42 mouse cellular contexts compared by ENCODE assay signal in the genomic region with DNA sequence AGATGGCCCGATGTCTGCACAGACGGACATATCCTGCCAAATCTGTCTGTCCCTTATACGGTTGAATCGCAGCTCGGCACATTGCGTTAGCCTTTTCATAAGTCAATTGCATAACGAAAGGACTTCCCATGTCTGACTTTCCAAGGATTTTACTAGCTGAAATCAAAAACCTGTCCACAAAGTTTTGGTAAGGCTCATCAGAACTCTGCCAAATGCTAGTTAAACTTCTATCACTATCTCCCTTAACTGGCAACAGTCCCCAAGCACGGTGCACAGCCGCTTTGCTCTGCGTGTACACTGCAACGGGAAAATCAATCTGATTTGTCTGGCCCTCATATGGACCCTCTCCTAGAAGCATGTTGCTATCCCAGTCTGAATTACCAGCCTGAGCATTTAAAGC. TPM values are rescaled to one million over a fixed set of nuclear protein-coding genes. Genes with fewer than 3 reads are reported as not detected.
"Had no signal": no experiment of that assay in that cellular context is flagged by ENCODE, and none has a peak within 500 bp of the region (broad histone marks: within the 10 kb centered on the region; RNA-seq: fewer than 3 reads in every experiment).

No protein-coding gene starts in this region.

RNA-seq across cellular contexts. Expression of a gene that starts 28.4 kb away (rescaled TPM):
- total RNA-seq: heart, adult 18-20 months; heart, adult 2 months; heart, adult 8-10 months; heart, postnatal 10 days; heart, postnatal 14 days; heart, postnatal 25 days; heart, postnatal 36 days; heart, postnatal 4 days; hematopoietic stem cell, adult 5-6 weeks; hindbrain, postnatal 0 days; layer of hippocampus, adult 18-20 months; layer of hippocampus, adult 2 months; layer of hippocampus, adult 8-10 months; layer of hippocampus, postnatal 10 days; layer of hippocampus, postnatal 14 days; layer of hippocampus, postnatal 25 days; layer of hippocampus, postnatal 36 days; left cerebral cortex, adult 18-20 months; left cerebral cortex, adult 2 months had no signal
- polyA plus RNA-seq: heart, embryonic 13.5 days; heart, embryonic 15.5 days; heart, embryonic 16.5 days; hindbrain, embryonic 10.5 days; hindbrain, embryonic 11.5 days; hindbrain, embryonic 12.5 days; hindbrain, embryonic 13.5 days; hindbrain, embryonic 14.5 days; hindbrain, embryonic 15.5 days; hindbrain, embryonic 16.5 days; hindbrain, postnatal 0 days; inflammation-experienced regulatory T-cells, adult 6 months; intestine, embryonic 14.5 days; intestine, embryonic 15.5 days; intestine, embryonic 16.5 days; intestine, postnatal 0 days; kidney, embryonic 14.5 days; kidney, embryonic 15.5 days; kidney, embryonic 16.5 days; kidney, postnatal 0 days had no signal

RNA-seq across cellular contexts. Expression of a gene that starts 28.6 kb away (rescaled TPM):
- total RNA-seq: heart, adult 18-20 months; heart, adult 2 months; heart, adult 8-10 months; heart, postnatal 10 days; heart, postnatal 14 days; heart, postnatal 25 days; heart, postnatal 36 days; heart, postnatal 4 days; hematopoietic stem cell, adult 5-6 weeks; layer of hippocampus, adult 18-20 months; layer of hippocampus, adult 2 months; layer of hippocampus, adult 8-10 months; layer of hippocampus, postnatal 10 days; layer of hippocampus, postnatal 14 days; layer of hippocampus, postnatal 25 days; layer of hippocampus, postnatal 36 days; left cerebral cortex, adult 18-20 months; left cerebral cortex, adult 2 months had no signal
- polyA plus RNA-seq: heart, embryonic 11.5 days; heart, embryonic 12.5 days; heart, embryonic 13.5 days; heart, embryonic 14.5 days; heart, embryonic 15.5 days; heart, postnatal 0 days; hindbrain, embryonic 10.5 days; hindbrain, embryonic 11.5 days; hindbrain, embryonic 12.5 days; hindbrain, embryonic 13.5 days; hindbrain, embryonic 14.5 days; hindbrain, embryonic 15.5 days; hindbrain, embryonic 16.5 days; inflammation-experienced regulatory T-cells, adult 6 months had no signal
